Mouse (Mus musculus) kidney, postnatal 25 days (tissue): ENCODE results near the gene Ccn5.

Experiments used
- DNase-seq, 2 experiments: peaks; one replicate each; pipeline ENCODE4 v3.0.0; 2021; ENCODE audit warnings: mixed read lengths in 2 of 2

Gene Ccn5

DNA sequence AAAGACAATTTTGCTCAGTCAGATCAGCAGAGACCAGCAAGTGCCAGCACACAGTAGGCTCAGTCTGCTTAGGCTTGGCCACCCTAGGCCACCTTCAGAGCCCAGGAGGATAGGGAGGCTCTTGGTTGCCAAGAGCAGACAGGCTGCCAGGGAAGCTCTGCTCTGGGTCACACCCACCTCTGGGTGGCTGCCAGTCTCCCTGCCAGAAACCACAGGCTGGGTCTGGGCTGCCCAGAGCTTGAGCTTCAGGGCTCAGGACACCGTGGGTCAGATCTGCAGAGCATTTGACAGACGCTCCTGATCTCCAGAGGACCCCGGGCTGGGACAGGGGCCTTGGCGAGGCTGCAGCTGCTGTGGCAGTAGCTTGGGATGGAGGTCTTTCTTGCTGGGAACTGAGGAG is at the start of gene Ccn5:
Gene Ccn5, plus strand, starts transcription at position 255 of the 400 bp plus-strand sequence.
- peak; percentile 61 to 68 for DNase-seq

DNA sequence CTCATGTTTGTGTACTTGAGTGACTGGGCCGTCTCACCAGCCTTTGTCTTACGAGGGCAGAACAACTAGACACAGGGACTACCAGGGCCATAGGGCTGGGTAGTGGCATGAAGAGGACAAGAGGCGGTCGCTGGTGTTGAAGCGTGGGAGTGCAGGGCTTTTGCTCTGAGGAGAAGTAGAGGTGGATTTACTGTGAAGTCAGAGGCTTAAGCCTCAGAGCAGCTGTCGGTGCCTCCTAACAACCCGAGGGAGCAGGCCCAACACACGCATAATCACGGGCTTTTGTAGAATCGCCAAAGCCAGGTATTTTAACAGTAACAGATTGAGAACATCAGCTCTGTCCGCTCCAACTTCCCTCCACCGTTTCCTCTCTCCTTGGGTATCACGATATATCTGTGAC is 44.0 kb upstream of the Ccn5 start:
- peak in 1 of 2 experiments; percentile 21 for DNase-seq

DNA sequence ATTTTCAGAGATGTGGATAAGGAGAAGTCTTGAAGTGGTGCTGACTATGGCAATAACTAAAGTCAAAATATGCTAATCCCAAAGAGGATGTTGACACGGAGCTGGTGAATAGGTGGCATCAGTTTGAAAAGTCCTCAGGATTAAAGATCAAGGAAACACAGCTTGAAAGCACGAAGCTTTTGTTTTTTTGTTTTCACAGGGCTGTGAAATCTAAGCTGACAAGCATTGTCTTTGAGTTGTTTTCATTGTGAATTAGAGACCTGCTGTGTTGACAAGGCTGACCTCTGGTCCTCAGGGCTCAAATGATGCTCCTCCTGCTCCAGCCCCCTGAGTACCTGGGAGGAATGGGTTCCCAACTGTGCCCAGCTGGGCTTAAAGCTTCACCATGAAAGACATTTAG is 43.6 kb upstream of the Ccn5 start:
- DNase-seq, result peak in 1 of 2 experiments; percentile 7

DNA sequence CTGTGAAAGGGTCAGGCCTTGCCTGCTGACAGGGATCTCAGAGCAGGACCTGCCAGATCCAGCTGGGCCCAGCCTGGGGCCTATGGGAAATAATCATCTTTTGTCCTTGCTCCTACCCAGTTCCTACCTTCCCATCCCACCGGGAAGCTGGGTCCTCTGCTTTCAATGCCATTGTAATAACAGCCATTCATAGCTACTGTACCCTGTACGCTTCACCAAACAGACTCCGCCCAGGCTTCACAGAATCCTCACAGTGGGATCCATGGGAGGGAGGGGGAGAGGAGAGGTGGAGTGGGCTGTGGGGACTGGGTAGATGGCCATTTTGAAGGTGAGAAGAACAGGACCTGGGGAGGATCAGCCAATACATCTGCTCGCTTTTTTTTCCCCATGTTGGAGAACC is 41.8 kb upstream of the Ccn5 start:
- DNase-seq, result peak in 1 of 2 experiments; percentile 8

DNA sequence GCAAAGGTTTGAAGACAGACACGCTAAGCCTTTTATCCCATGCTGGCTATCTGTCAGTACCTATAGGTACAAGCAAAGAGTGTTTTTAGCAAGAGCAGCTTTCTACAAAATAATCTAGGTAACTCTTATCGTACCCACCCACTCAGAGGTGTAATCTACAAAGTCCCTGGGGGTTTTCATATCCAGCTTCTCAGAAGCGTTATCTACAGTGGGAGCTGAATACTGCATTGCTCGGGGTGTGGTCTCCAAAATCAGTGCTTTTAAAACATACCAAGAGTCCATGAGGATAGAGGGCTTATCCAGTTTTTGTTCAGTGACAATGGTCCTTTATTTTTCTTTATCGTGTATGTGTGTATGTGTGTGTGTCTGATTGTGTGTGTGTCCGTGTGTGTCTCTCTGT is 37.3 kb upstream of the Ccn5 start:
- no peak for DNase-seq

DNA sequence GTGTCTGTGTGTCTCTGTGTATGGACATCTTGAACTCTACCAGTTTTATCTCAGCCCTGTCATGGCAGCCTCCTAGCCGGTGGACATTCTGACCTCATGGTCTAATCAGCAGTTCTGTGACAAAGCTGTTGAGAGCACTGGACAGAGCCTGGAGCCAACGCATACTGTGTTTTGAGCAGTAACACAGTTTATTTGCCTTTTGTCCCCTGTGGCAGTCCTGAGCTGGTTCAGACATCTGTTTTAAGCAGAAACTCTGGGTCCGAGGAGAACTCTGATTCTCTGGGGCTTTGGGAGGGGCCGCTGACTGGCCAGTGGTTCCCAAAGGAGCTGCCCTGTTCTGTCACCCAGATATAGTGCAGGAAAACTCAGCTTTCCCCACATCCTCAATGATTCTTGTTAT is 36.8 kb upstream of the Ccn5 start:
- DNase-seq, result peak in 1 of 2 experiments; percentile 18

DNA sequence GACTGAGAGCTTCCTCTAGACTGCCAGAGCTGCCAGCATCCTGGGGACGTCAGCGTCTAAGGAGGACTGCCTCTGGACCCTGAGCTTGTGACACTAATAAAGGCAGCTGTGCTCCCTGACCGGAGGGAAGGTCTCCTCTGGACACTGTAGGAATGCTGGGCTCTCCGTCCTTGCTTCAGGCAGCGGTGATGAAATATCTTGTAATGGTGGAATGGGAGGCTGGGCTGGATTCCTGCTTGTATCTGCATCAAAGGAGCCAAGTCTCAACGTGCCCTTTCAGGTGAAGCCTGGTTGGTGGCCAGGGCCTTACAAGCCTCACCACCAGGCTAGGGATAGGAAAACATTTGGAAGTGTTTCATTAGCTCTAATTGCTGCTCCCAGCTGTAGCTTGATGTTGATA is 33.6 kb upstream of the Ccn5 start:
- no peak for DNase-seq

DNA sequence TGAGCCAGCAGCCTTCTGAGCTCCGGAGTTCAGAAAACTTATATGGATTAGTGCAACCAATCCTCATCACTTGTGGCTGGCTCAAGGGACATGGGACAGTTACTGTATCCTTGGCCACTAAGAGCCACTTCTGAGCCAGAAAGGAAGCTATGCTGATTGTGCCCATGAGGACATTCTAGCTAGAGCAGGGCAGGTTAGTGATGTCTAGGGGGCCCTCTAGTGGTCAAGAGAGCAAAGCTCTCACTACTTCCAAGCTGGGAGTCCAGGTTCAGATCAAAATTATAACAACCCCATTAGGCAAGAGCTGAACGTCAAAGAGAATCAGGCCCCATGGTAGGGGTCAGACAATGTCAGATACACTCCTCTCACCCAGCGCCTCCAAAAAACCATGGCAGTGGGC is 33.0 kb upstream of the Ccn5 start:
- peak; percentile 50 to 63 for DNase-seq

DNA sequence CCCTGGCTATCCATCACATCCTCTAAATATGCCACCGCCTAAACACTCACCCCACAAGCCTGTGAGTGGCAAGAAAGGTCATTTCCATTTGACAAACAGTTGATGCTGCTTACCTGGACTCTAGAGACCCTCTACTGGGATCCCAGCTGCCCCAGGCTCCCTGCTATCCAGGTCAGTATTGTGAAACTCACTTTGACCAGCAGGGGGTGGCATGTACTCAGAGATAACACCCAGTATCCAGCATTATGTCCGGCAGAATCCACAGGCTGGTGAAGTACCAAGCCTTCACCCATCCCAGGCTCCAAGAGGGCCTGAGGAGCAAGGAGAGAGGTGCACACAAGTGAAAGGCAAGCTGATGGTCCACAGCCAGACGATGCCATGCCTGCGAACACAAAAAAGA is 32.2 kb upstream of the Ccn5 start:
- DNase-seq, result peak; percentile 65 to 81

DNA sequence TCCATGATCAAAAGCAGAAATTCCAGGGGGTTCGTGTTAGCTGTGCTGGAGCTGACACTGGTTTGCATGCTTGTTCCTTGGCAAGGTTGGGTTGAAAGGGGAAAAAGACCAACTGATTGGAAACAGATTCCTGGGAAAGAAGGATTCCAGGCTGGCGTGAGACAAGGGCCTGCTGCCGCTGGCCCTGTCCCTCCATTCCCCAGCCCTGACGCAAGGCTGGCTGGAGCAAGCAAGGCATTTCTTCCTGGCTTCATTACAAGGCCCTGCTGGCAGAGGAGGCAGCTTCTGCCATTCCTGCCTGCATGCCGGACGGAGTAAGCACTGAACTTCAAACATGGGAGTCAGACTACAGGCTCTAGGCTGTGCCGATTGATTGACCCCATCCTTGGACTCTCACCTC is 22.2 kb upstream of the Ccn5 start:
- DNase-seq, result no peak

DNA sequence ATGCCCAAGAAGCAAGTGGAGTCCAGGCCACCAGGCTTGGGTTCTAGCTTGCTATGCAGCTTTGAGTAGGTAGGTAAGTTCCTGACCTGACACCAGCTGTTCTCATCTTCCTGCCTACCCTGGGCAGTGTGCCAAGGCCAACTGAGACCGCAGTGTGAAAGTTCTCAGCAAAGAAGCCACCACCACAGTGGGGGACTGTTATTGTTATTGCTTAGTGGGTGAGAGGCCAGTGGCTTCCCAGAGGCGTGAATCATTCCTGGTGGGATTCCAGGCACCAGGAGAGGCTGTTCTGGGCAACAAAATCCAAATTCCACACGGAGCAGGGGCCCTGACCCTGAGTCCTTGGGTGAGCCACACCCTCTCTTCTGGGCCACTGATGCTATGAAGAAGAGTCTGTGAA is 19.8 kb upstream of the Ccn5 start:
- peak; percentile 38 to 43 for DNase-seq

DNA sequence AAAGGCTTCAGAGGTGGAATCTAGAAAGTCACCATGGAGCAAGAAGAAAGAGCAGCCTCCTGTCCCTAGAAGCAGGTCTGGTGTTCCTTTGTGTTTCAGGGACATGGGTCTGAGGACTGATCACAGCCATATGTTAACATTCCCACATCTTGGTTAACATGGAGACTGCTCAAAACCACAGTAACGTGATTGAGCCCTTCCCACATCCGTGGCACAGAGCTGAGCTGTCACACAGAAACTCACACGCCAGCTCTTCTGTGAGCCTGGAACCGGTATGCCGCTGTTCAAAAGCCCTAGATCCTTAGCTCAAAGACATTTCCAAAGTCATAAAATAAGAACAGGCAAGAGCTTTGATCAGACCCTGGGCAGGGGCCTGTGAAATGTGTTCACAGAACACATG is 19.3 kb upstream of the Ccn5 start:
- peak in 1 of 2 experiments; percentile 21 for DNase-seq

DNA sequence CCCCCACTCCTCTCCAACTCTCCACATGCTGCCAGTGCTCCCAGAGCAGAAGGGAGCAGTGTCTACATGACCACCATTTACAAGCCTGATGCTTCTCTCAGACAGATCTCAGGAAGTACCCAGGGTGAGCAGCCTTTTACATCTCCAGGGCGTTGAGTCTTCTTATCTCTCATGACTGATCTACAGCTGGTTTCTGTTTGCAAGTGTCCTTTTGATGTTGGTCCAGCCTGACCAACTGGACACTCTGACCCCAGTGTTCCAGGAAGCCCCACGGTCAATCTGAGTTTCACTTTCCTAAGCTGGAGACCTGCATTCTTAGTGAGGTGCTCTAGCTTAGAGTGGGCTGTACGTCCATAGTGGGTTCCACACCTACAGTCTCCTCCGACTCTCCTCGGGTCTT is 16.8 kb upstream of the Ccn5 start:
- DNase-seq, result no peak

DNA sequence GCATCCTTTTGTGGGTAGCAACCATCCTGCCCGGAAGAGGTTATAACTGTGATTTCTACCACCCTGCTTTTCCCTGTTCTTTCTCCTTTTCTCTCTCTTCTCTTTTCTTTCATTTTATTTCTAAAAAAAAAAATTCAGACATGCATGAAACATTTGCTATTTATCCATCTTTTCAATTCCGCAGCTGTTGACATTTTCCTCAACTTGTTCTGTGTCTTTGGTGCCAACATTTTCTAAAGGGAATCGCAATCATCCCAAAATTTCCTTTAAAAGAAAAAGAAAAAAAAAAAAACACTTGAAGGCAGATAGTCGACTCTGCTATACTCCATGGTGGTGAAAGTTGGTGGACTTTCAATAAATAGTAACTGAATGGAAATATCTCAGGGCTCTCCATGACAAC is 11.5 kb upstream of the Ccn5 start:
- DNase-seq, result no peak

DNA sequence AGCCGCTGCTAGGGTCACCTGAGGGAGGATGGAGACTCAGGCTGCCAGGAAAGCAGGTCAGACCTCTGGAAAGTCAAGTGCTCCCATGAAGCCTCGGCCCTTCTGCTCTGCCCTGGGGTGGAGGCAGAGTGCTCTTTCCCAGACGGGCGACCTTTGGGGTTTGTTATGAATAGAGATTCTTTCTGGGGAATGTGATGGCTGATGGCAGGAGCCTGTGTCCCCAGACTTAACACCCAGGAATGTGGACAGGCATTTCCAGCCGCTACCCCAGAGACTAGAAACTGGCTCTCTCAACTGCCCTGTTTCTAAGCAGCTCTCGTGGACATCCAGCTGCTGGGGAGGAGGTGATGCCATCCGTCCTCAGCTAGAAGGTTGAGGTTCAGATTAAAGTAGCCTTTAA is 11.0 kb upstream of the Ccn5 start:
- DNase-seq, result no peak

DNA sequence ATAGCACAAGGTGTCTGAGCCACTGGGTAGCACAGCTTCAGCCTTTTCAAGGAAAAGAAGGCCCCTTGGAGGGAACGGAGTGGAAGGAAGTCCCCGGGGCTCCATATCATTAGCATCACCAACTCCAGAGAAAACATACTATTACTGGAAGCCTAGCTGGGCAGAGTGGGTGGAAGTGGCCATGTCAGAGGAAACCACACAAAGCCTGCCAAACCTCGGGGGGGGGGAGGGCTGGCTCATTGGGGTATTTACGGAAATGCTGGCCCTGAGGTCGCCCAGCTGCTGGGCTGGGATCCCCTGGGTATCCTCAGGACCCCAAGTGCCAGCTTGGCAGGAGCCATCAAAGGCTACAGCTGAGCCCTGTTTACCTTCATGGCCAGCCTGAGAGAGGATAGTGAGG is 7.6 kb upstream of the Ccn5 start:
- DNase-seq, result peak in 1 of 2 experiments; percentile 19

DNA sequence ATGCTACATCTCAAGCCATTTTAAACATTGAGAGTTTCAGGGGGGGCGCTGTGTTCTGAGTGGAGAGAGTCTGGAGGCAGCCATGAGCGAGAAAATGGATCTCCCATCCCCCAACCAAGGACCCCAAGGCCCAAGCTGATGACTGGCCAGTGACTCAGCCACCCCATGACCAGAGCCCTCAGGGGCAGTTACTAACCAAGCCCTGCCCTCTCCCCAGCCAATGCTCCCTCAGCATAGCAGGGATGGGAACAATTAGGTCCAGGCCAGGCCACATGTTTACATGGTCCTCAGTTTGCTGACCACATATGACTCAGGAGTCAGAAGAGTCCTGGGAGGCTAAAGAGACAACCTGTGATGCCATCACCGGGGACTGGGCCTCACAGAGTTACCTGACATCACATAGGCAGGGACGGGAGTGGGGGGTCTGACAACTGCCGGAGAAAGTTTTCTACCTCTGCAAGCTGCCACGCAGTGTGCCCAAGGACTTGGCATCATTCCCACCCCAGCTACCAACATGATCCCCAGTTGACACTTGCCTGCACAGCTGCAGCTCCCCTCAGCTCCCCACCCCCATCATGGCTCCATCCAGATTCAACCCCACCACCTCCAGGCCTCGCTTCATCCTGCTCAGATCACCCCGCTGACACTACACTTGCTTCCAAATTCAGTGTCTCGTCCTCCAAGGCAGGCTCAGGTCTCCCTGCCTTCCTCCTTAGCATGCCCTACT is 5.8 kb upstream of the Ccn5 start:
- no peak for DNase-seq

DNA sequence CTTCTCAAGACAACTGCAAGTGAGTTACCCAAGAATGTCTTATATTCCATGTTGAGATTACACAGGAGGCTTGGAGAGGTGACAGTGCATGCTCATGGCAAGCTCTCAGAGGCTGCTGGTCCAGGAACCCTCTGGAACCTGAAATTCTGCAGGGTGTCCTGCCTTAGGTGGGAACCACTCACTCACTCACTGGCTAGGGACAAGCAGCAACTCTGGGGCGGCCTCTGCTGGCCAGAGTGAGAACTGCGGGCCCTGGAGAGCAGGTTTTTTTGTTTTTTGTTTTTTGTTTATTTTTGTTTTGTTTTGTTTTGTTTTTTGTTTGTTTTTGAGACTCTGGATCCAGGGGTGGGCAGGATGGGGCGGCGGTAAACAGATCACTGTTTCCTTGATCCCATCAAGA is 2.6 kb downstream of the Ccn5 start:
- DNase-seq, result peak in 1 of 2 experiments; percentile 75

DNA sequence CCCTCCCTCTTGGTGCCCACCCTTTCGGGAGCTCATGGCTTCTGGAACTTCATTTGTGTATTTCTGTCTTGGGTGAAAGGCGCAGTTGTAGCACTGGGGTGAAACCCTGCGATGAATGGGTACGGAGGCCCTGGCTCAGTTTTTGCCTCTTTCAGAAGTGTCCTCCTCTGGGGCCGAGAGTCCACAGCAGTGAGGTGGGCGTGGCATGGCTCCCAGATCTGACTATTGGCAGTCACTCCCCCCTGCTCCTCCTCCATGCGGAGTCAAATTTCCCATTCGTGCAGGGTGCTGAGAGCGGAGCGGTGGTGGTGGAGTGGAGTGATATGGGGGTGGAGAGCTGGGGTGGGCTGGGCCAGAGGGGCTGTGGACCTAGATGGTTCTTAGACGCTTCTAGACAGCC is 3.1 kb downstream of the Ccn5 start:
- DNase-seq, result peak; percentile 45 to 52

DNA sequence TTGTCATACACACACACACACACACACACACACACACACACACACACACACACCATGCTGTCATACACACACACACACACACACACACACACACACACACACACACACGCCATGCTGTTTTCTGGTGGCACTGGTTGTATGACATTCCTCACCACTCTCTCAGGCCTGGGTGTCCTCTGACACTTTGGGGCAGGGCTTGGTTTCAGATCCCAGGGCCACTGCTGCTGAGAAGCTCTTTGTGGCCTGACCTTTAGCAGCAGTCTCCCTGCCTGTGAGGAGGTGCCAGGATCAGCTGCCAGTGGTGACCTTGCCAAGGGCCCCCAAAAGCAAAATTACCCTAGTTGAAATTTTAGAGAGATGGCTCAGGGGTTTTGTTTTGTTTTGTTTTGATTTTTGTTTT is 5.2 kb downstream of the Ccn5 start:
- DNase-seq, result no peak

DNA sequence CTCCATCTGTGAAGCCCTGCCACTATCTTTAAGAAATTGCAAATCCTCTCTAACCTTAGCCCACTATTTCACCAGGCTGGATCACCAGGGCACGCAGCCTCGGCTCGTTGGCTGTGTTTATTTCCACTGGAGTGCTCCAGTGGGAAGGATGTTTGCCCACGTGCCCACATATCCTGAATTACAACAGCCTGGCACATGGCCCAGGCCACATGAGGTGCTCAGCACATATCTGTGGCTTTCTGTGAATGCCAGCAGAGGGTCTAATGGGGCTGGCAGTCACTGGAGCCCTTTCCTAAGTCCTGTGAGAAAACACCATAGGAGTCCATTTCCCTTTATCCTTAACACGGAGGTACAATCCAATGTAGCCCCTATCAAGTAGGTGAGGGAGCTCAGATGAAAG is 5.8 kb downstream of the Ccn5 start:
- no peak for DNase-seq

DNA sequence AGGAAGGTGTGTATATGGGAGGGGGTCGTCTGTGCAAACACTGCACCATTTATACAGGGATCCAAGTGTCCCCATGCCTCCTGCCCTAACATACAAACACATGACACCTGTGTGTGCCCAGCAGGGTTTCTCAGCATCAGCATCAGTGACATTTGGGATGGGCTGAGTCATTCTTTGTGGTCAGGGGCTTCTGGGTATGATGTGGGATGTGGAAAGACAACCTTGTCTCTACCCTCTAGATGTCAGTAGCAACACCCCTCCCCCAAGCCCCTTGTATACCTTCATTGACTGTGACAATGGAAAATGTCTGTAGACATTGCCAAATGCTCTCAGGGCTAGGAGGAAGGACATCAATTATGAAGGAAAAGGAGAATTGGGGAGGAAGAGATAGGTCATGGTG is 10.5 kb downstream of the Ccn5 start:
- no peak for DNase-seq

DNA sequence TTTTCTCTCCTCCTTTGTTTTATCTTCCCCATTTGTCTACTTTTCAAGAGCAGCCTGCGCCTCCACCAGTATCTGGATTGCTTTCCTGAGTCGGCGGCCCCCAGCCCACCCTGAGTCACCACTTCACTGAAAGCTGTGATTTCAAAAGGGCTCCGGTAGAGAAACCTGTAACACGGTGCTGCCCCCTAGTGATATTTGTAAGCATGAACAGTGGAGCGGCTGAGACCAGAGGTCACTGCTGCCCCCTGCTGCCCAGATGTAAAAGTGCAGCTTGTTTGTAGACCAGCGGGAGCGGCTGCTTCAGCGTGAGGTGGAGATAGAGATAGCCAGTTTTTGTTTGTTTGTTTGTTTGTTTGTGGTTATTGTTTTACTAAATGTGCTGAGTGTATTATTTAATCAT is 17.4 kb downstream of the Ccn5 start:
- peak; percentile 74 to 87 for DNase-seq

DNA sequence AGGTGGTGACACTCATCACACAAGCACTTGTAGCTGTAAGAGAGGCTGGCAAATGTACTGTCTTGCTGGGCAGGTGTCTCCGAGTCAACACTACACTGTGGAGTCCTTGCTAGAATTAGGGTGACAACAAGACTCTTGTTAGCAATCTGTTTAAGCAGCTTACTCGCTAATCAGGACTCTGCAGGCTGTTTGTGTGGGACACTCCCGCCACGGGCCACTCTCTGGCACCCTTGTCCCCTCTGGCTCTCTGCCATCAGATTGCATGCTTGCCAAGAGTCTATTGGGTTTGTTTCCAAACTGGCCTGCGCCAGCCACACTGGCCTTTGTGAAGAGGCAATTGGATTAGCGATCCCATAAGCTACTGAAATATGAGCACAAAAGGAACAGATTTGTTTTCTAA is 18.9 kb downstream of the Ccn5 start:
- DNase-seq, result peak; percentile 61 to 62

DNA sequence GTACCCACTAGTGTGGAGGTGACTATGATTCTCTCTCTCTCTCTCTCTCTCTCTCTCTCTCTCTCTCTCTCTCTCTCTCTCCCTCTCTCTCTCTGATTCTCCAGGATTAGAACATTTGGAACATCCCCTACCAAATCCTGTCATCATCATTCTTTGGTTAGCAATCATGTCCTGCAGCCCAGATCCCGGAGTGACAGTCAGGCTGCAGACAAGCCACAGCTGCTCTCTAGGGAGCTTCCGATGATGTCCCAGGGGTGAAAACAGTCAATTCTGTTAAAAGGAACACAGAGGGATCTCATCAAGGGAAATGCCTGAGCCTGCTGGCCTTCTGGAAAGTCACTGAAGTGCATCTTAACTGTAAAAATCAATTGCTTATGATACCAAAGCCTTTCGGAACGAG is 21.4 kb downstream of the Ccn5 start:
- DNase-seq, result no peak
